Mouse (Mus musculus): ENCODE results near the gene Olfr1279. TPM values are rescaled to one million over a fixed set of nuclear protein-coding genes. Genes with fewer than 3 reads are reported as not detected.
"Not testable (repeated sequence)": the region's sequence is repeated elsewhere in the genome, so short reads cannot be mapped to it uniquely, and the experiment has no call there.

Olfr1279 gene
- total RNA-seq (2017): not detected in 2 replicates

DNA sequence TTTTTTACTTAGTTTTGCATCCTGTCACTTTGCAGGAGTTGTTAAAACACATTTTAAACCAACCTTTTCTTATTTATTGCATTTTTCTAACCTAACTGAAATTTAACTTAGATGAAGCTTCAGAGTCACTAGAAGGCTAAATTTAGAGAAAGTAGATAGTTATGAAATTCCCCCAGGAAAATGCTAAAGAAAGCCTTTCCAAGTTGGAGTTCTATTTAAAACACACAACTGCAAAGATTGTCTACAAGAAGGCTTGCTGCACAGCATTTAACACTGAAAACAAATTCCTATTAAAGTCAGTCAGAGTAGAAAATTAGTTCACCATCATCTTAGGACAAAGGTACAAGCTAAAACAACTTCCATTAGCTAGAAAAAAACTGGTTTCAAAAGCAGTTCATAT lies at the start of gene Olfr1279:
Olfr1279 (plus strand) TSS at position 262 of the 400 bp plus-strand sequence.
- no peak for ATAC-seq (replicated peaks in 1 of 2; ENCODE audit: insufficient read depth in 1 of 2, low FRiP score in 2 of 2, low TSS enrichment in 1 of 2, low read depth in 1 of 2, poor library complexity in 2 of 2, severe bottlenecking in 2 of 2)

DNA sequence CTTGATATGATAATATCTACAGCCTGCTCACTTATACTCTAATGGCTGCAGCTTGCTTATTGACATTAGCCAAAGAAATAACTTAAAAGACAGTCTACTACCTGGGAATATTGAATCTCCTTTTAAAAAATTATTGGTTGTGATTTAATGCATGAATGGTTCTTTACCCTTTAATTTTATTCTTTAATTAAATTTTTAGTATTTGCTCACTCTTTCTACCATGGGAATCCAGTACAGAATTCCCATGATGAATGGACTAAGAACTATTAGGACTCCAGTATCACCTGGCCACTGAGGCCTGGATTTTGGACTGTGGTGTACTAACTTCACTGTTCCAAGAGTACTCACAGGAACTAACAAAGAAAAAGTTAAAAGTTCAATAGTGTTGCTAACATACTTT lies 46.2 kb upstream of the Olfr1279 start, which contains the start of gene Olfr1276:
Olfr1276 (plus strand) TSS at position 301 of the 400 bp plus-strand sequence.
- no peak for ATAC-seq (replicated peaks in 1 of 2; ENCODE audit: insufficient read depth in 1 of 2, low FRiP score in 2 of 2, low TSS enrichment in 1 of 2, low read depth in 1 of 2, poor library complexity in 2 of 2, severe bottlenecking in 2 of 2)

DNA sequence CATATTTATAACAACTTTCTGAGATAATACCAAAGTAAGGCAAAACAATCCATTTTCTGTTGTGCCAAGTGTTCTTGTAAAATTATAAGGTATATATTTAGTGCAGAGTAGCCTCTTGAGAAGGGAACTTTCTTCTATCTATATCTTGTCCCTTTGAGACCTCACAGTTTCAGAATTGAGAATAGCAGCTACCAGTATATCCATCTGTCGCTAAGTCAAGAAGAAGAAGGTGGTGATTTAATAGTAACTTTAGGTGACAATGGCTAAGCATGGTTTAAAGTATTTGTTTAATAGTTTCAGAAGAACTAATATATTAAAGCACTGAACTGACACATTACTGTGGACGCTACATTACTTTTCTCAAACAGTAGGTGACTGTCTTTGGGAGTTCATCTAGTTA lies 26.4 kb upstream of the Olfr1279 start, which contains the start of gene Olfr1277:
Olfr1277 (minus strand) TSS at position 101 of the 400 bp plus-strand sequence.
- ATAC-seq (replicated peaks in 1 of 2; ENCODE audit: insufficient read depth in 1 of 2, low FRiP score in 2 of 2, low TSS enrichment in 1 of 2, low read depth in 1 of 2, poor library complexity in 2 of 2, severe bottlenecking in 2 of 2): no peak

DNA sequence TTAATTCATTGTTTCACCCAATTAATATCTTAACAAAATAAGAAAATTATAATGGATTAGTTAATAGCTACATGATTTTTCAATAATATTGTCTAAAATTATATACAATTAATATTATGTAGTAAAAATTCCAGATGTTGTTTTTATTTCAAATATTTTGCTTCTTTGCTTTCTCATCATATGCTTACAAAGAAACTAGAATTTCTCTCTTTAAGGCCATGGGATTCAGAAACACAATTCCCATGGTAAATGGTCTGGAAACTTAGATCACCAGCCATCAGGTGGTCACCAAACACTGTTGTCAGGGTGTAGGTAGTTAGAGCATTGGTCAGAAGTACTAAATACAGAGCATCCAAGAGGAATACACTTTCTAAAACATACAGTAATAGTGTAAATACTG lies 10.6 kb upstream of the Olfr1279 start, which contains the start of gene Olfr1278:
Olfr1278 (plus strand) TSS at position 301 of the 400 bp plus-strand sequence.
- ATAC-seq (replicated peaks in 1 of 2; ENCODE audit: insufficient read depth in 1 of 2, low FRiP score in 2 of 2, low TSS enrichment in 1 of 2, low read depth in 1 of 2, poor library complexity in 2 of 2, severe bottlenecking in 2 of 2): no peak

DNA sequence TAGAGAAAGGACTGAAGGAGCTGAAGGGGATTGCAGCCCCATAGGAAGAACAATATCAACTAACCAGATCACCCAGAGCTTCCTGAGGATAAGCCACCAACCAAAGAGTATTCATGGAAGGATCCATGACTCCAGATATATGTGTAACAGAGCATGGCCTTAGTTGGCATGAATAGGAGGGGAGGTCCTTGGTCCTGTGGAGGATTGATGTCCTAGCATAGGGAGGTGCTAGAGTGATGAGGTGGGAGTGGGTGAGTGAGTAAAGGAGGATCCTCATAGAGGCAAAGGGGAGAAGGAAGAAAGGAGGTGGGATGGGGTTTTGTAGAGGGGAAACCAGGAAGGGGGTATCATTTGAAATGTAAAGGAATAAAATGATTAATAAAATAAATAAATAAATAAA lies 1.9 kb upstream of the Olfr1279 start:
- ATAC-seq (replicated peaks in 1 of 2; ENCODE audit: insufficient read depth in 1 of 2, low FRiP score in 2 of 2, low TSS enrichment in 1 of 2, low read depth in 1 of 2, poor library complexity in 2 of 2, severe bottlenecking in 2 of 2): no peak

DNA sequence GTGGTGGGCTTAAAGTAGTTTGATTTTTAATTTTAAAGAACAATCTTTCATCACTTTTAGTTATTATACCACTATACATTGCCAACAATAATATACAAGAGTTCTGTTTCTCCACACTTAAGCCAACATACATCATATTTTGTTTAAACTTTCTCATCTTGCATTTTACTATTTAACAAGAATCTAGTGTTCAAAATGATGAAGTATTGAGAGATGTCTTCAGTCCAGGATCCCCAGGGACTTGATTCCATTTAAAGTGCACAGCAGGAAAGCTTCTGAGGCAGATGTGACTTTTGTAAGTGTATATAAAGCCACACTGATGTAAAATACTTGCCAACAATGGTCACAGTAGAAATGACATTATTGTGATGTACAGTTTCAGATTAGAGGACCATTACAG lies 13.3 kb downstream of the Olfr1279 start, which contains the start of gene Olfr1280:
Olfr1280 (plus strand) TSS at position 301 of the 400 bp plus-strand sequence.
- no peak for ATAC-seq (replicated peaks in 1 of 2; ENCODE audit: insufficient read depth in 1 of 2, low FRiP score in 2 of 2, low TSS enrichment in 1 of 2, low read depth in 1 of 2, poor library complexity in 2 of 2, severe bottlenecking in 2 of 2)

DNA sequence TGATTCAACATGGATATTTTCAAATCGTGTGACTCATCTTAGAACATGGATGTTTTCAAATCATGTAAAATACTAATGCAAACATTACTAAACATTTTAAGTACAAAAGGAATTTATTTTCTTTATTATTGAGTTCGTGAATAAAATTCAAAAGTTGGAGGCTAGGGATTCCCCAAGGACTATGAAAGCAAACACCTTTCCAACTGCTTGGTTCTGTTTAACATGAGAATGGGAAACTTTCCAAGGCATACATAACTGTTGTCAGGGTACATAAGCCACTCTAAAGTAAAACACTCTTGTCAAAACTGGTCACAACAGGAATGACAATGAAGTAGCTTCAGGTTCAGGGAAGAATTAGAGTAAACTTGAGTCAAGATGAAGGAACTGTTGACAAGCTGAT lies 25.8 kb downstream of the Olfr1279 start, which contains the start of gene Olfr1281:
Olfr1281 (plus strand) TSS at position 301 of the 400 bp plus-strand sequence.
- ATAC-seq (replicated peaks in 1 of 2; ENCODE audit: insufficient read depth in 1 of 2, low FRiP score in 2 of 2, low TSS enrichment in 1 of 2, low read depth in 1 of 2, poor library complexity in 2 of 2, severe bottlenecking in 2 of 2): no peak

DNA sequence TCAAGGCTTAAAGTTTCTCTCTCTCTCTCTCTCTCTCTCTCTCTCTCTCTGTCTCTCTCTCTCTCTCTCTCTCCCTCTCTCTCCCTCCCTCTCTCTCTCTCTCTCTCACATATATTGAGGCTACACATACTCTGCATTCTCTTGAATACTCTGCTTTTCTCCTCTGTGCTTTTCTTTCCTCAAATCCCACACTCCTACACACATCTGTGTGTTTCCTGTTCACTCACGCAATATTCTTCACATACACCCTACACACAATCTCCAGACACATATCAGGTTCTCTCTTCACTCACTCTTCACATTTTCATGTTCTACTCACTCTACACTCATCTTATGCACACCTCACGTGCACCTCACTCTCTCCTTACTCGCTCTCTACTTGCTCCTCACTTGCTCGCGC lies 33.3 kb downstream of the Olfr1279 start:
- ATAC-seq (replicated peaks in 1 of 2; ENCODE audit: insufficient read depth in 1 of 2, low FRiP score in 2 of 2, low TSS enrichment in 1 of 2, low read depth in 1 of 2, poor library complexity in 2 of 2, severe bottlenecking in 2 of 2): not testable (repeated sequence)

DNA sequence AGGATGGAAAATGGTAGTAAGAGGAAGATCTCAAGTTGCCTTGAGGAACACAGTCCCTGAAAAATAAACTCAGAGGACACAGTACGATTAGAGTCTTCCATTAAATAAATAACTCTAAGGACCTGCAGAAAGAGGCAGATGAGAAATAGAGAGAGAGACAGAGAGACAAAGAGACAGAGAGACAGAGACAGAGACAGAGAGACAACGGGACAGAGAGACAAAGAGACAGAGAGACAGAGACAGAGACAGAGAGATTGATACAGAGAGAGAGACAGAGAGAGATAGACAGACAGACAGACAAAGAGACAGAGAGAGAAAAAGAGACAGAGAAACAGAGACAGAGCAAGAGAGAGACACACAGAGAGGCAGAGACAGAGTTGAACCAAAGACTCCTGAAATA lies 35.5 kb downstream of the Olfr1279 start, which contains the start of gene Olfr1282:
Olfr1282 (minus strand) TSS at position 101 of the 400 bp plus-strand sequence.
- no peak for ATAC-seq (replicated peaks in 1 of 2; ENCODE audit: insufficient read depth in 1 of 2, low FRiP score in 2 of 2, low TSS enrichment in 1 of 2, low read depth in 1 of 2, poor library complexity in 2 of 2, severe bottlenecking in 2 of 2)

Other genes with a start within 250 kb of the Olfr1279 start
- gene Gm13941, start 194.7 kb upstream of the Olfr1279 start, total RNA-seq (2017): not detected in 2 replicates
- not detected in 2 replicates for gene Gm15130, start 147.7 kb upstream of the Olfr1279 start, total RNA-seq (2017)
- gene 4930430A15Rik, start 71.0 kb upstream of the Olfr1279 start, total RNA-seq (2017): not detected in 2 replicates
- not detected in 2 replicates for gene Olfr1275, start 65.3 kb upstream of the Olfr1279 start, total RNA-seq (2017)
- gene Olfr1276, start 46.1 kb upstream of the Olfr1279 start, total RNA-seq (2017): not detected in 2 replicates
- gene Olfr1277, start 26.5 kb upstream of the Olfr1279 start, total RNA-seq (2017): not detected in 2 replicates
- gene Olfr1278, start 10.5 kb upstream of the Olfr1279 start, total RNA-seq (2017): not detected in 2 replicates
- not detected in 2 replicates for gene Olfr1280, start 13.4 kb downstream of the Olfr1279 start, total RNA-seq (2017)
- gene Olfr1281, start 25.9 kb downstream of the Olfr1279 start, total RNA-seq (2017): not detected in 2 replicates
- not detected in 2 replicates for gene Olfr1282, start 35.4 kb downstream of the Olfr1279 start, total RNA-seq (2017)
- not detected in 2 replicates for gene Olfr1283, start 66.2 kb downstream of the Olfr1279 start, total RNA-seq (2017)
- gene Olfr1284, start 74.9 kb downstream of the Olfr1279 start, total RNA-seq (2017): not detected in 2 replicates
- gene Olfr1286, start 122.5 kb downstream of the Olfr1279 start, total RNA-seq (2017): not detected in 2 replicates
- not detected in 2 replicates for gene Olfr1287, start 148.5 kb downstream of the Olfr1279 start, total RNA-seq (2017)
- gene Olfr1288, start 173.5 kb downstream of the Olfr1279 start, total RNA-seq (2017): not detected in 2 replicates
- not detected in 2 replicates for gene Olfr1289, start 180.2 kb downstream of the Olfr1279 start, total RNA-seq (2017)
- not detected in 2 replicates for gene Olfr1290, start 193.2 kb downstream of the Olfr1279 start, total RNA-seq (2017)
- not detected in 2 replicates for gene Olfr1291-ps1, start 196.5 kb downstream of the Olfr1279 start, total RNA-seq (2017)
- gene Olfr1293-ps, start 224.6 kb downstream of the Olfr1279 start, total RNA-seq (2017): not detected in 2 replicates
- not detected in 2 replicates for gene Olfr1294, start 239.7 kb downstream of the Olfr1279 start, total RNA-seq (2017)